Mouse (Mus musculus) heart, adult 8-10 months (tissue): ENCODE data around the gene Gng12. TPM values are rescaled to one million over a fixed set of nuclear protein-coding genes. Genes with fewer than 3 reads are reported as not detected.
A peak's percentile ranks its signal among the peaks of the same experiment; 100 is the strongest.
"Not testable (repeated sequence)": the region's sequence is repeated elsewhere in the genome, so short reads cannot be mapped to it uniquely, and the experiment has no call there.

Source experiments
- DNase-seq: peaks from one replicate; pipeline ENCODE4 v3.0.0; 2022; ENCODE audit warnings: low spot score
- total RNA-seq, 4 experiments: library from RNA; stranded (reverse); gene quantifications; 2 replicates each; pipeline ENCODE4 v1.2.4; 2022

The Gng12 gene
- total RNA-seq, 4 experiments from 2014 or later = 32.8 to 36.9 (median 34.7) TPM

GRCm38 (mm10) chr6:66955089-66955657, 59.0 kb downstream of the Gng12 start:
- DNase-seq = peak; percentile 43

GRCm38 (mm10) chr6:66958466-66959235, 62.5 kb downstream of the Gng12 start:
- no peak for DNase-seq

- peak; percentile 73 for DNase-seq
Observed at GRCm38 (mm10) chr6:66962582-66963043, 66.4 kb downstream of the Gng12 start.

- DNase-seq = no peak
Observed at GRCm38 (mm10) chr6:66963068-66963467, 66.9 kb downstream of the Gng12 start.

GRCm38 (mm10) chr6:66963651-66964050, 67.5 kb downstream of the Gng12 start:
- not testable (repeated sequence) for DNase-seq

GRCm38 (mm10) chr6:66964222-66964621, 68.0 kb downstream of the Gng12 start:
- DNase-seq = no peak

- DNase-seq = no peak
Observed at GRCm38 (mm10) chr6:66965203-66965602, 69.0 kb downstream of the Gng12 start.

GRCm38 (mm10) chr6:66967788-66968187, 71.6 kb downstream of the Gng12 start:
- no peak for DNase-seq

- DNase-seq = no peak
Observed at GRCm38 (mm10) chr6:66969446-66969845, 73.2 kb downstream of the Gng12 start.

GRCm38 (mm10) chr6:66972300-66972699, 76.1 kb downstream of the Gng12 start:
- no peak for DNase-seq

- DNase-seq = no peak
Observed at GRCm38 (mm10) chr6:66973180-66973579, 77.0 kb downstream of the Gng12 start.

GRCm38 (mm10) chr6:66975522-66975921, 79.3 kb downstream of the Gng12 start:
- DNase-seq = no peak

GRCm38 (mm10) chr6:66979197-66979596, 83.0 kb downstream of the Gng12 start:
- no peak for DNase-seq

- no peak for DNase-seq
Observed at GRCm38 (mm10) chr6:66980040-66980439, 83.8 kb downstream of the Gng12 start.

- DNase-seq = no peak
Observed at GRCm38 (mm10) chr6:66981366-66981765, 85.2 kb downstream of the Gng12 start.

GRCm38 (mm10) chr6:66981864-66982263, 85.7 kb downstream of the Gng12 start:
- DNase-seq = peak; percentile 51

GRCm38 (mm10) chr6:66984079-66984478, 87.9 kb downstream of the Gng12 start:
- no peak for DNase-seq

GRCm38 (mm10) chr6:66984672-66985071, 88.5 kb downstream of the Gng12 start:
- no peak for DNase-seq

- no peak for DNase-seq
Observed at GRCm38 (mm10) chr6:66985500-66985899, 89.3 kb downstream of the Gng12 start.

- no peak for DNase-seq
Observed at GRCm38 (mm10) chr6:66986063-66986462, 89.9 kb downstream of the Gng12 start.

GRCm38 (mm10) chr6:66987643-66988042, 91.4 kb downstream of the Gng12 start:
- DNase-seq = peak; percentile 71

GRCm38 (mm10) chr6:66988363-66988762, 92.2 kb downstream of the Gng12 start:
- no peak for DNase-seq

GRCm38 (mm10) chr6:66989037-66989436, 92.8 kb downstream of the Gng12 start:
- no peak for DNase-seq
